In genomic region chr12:17289060-17289459, GRCm38 (mm10) we compare ENCODE assay signal across 22 mouse cellular contexts. TPM values are rescaled to one million over a fixed set of nuclear protein-coding genes. Genes with fewer than 3 reads are reported as not detected.
DNase-seq lines count a peak whose midpoint lies in the region; ATAC-seq and TF ChIP-seq lines count a peak whose summit lies in the region.
"Had no signal": no experiment of that assay in that cellular context is flagged by ENCODE, and none has a peak within 500 bp of the region (broad histone marks: within the 10 kb centered on the region; RNA-seq: fewer than 3 reads in every experiment).

No protein-coding gene starts in this region.

- no peak overlapping the region for H3K4me2 ChIP-seq in lung, postnatal 0 days (replicated peaks; ENCODE audit: low read depth, low read length)
- H3K4me2 ChIP-seq: embryonic facial prominence, embryonic 15.5 days; forebrain, embryonic 13.5 days; hindbrain, embryonic 13.5 days; kidney, embryonic 15.5 days; liver, embryonic 15.5 days; midbrain, embryonic 15.5 days had no signal

- no peak overlapping the region for H3K9ac ChIP-seq in lung, postnatal 0 days (replicated peaks; ENCODE audit: low read depth)
- H3K9ac ChIP-seq: embryonic facial prominence, embryonic 15.5 days; forebrain, embryonic 13.5 days; hindbrain, embryonic 13.5 days; kidney, embryonic 15.5 days; liver, embryonic 15.5 days; midbrain, embryonic 15.5 days had no signal

- peak overlapping the region; percentile 51; the same call in 1 of the 2 replicates for H3K27ac ChIP-seq in lung, postnatal 0 days (ENCODE audit: low read length)
- H3K27ac ChIP-seq: embryonic facial prominence, embryonic 15.5 days; forebrain, embryonic 13.5 days; hindbrain, embryonic 13.5 days; kidney, embryonic 15.5 days; liver, embryonic 15.5 days; midbrain, embryonic 15.5 days; stomach, postnatal 0 days had no signal

- no peak for TF ChIP-seq EP300 in lung, postnatal 0 days (IDR thresholded peaks at IDR 0.05)

- WGBS in lung, postnatal 0 days = 39% methylated on average over 2 of the region's 2 CpGs

- H3K4me3 ChIP-seq in lung, postnatal 0 days (ENCODE audit: low read depth, low read length) = no peak overlapping the region
- H3K4me3 ChIP-seq: embryonic facial prominence, embryonic 15.5 days; forebrain, embryonic 13.5 days; hindbrain, embryonic 13.5 days; kidney, embryonic 15.5 days; liver, embryonic 15.5 days; megakaryocyte, embryonic 14.5 days; midbrain, embryonic 15.5 days had no signal

- H3K36me3 ChIP-seq in lung, postnatal 0 days (ENCODE audit: insufficient read depth, low read length) = peaks cover 7% of the 10 kb centered on the region; the same call in 1 of the 2 replicates

- no peak for TF ChIP-seq CTCF in lung, postnatal 0 days (IDR thresholded peaks at IDR 0.05)

- no peaks in the 10 kb centered on the region for H3K9me3 ChIP-seq in lung, postnatal 0 days (ENCODE audit: low read length)
- H3K9me3 ChIP-seq: embryonic facial prominence, embryonic 15.5 days; forebrain, embryonic 13.5 days; hindbrain, embryonic 13.5 days; kidney, embryonic 15.5 days; liver, embryonic 15.5 days; megakaryocyte, embryonic 14.5 days; midbrain, embryonic 15.5 days had no signal

- ATAC-seq in lung, postnatal 0 days = no peak
- ATAC-seq in activated CD4-positive, CD25-positive, alpha-beta regulatory T cell, adult 4 months = no peak
- ATAC-seq: forebrain, embryonic 13.5 days had no signal

- DNase-seq in adrenal gland, adult 2 months = peak; percentile 72
- no peak for DNase-seq in adrenal gland, adult 18-20 months (ENCODE audit: low spot score in 2 of 2)
- peak; percentile 44 for DNase-seq in 3134 (ENCODE audit: extremely low read depth, insufficient read length, low spot score)
- peak; percentile 65 for DNase-seq in adrenal gland, postnatal 14 days
- peak; percentile 21 for DNase-seq in lung, postnatal 0 days (ENCODE audit: low spot score)
- no peak for DNase-seq in cerebellum, adult 9-10 months
- no peak for DNase-seq in gastrocnemius, postnatal 25 days
- DNase-seq: cerebellum, adult 8-10 months; gastrocnemius, postnatal 36 days; heart, postnatal 10 days; left cerebral cortex, postnatal 4 days; right cerebral cortex, postnatal 14 days had no signal

- no peaks in the 10 kb centered on the region for H3K27me3 ChIP-seq in lung, postnatal 0 days (replicated peaks; ENCODE audit: insufficient read depth, low read length)
- H3K27me3 ChIP-seq: embryonic facial prominence, embryonic 15.5 days; forebrain, embryonic 13.5 days; hindbrain, embryonic 13.5 days; kidney, embryonic 15.5 days; liver, embryonic 15.5 days; midbrain, embryonic 15.5 days had no signal

- H3K4me1 ChIP-seq in lung, postnatal 0 days (ENCODE audit: insufficient read depth, low read depth, low read length) = peaks cover 6% of the 10 kb centered on the region; the same call in 1 of the 2 replicates
- H3K4me1 ChIP-seq: forebrain, embryonic 13.5 days; hindbrain, embryonic 13.5 days; kidney, embryonic 15.5 days; liver, embryonic 15.5 days; midbrain, embryonic 15.5 days had no signal

RNA-seq across cellular contexts. Expression of gene Pdia6, which starts 22.7 kb away (rescaled TPM):
- 100 to 1,000 TPM; 153 to 218 TPM for total RNA-seq in adrenal gland, adult 2 months (2021)
- polyA plus RNA-seq in adrenal gland, adult 2 months (2012; rRNA removed) = 14.0 and 18.3 TPM in 2 replicates
- total RNA-seq in adrenal gland, adult 18-20 months (2021) = 100 to 1,000 TPM; 175 to 178 TPM
- total RNA-seq in adrenal gland, postnatal 14 days (2021) = 165 and 173 TPM in 2 replicates
- 249 and 298 TPM in 2 replicates for polyA plus RNA-seq in lung, postnatal 0 days (2015; fragmentation: Nextera tagmentation; extraction: Ambion mirVana)
- total RNA-seq in gastrocnemius, postnatal 25 days (2021) = 10 to 100 TPM; 51.2 to 55.1 TPM
- polyA plus RNA-seq in activated CD4-positive, CD25-positive, alpha-beta regulatory T cell, adult 4 months (2017; shearing (Covaris generic)) = 100 to 1,000 TPM; 136 to 209 TPM

RNA-seq across cellular contexts. Expression of gene Atp6v1c2, which starts 40.1 kb away (rescaled TPM):
- total RNA-seq in adrenal gland, adult 2 months (2021) = 1 to 10 TPM; 1.9 to 2.7 TPM
- 0.32 and 0.58 TPM in 2 replicates for polyA plus RNA-seq in adrenal gland, adult 2 months (2012; rRNA removed)
- 1 to 10 TPM; 1.4 to 2.1 TPM for total RNA-seq in adrenal gland, adult 18-20 months (2021)
- 1.6 and 3.6 TPM in 2 replicates for total RNA-seq in adrenal gland, postnatal 14 days (2021)
- 55.6 and 56.4 TPM in 2 replicates for polyA plus RNA-seq in lung, postnatal 0 days (2015; fragmentation: Nextera tagmentation; extraction: Ambion mirVana)
- total RNA-seq in gastrocnemius, postnatal 25 days (2021) = under 1 TPM in 1 of 2 experiments, not detected in 1; 0.21 TPM
- polyA plus RNA-seq in activated CD4-positive, CD25-positive, alpha-beta regulatory T cell, adult 4 months (2017; shearing (Covaris generic)) = under 1 TPM in 1 of 2 experiments, not detected in 1; 0.34 TPM
- total RNA-seq: gastrocnemius, postnatal 36 days; heart, postnatal 10 days had no signal
- polyA plus RNA-seq: liver, embryonic 15.5 days; spleen, adult 2 months had no signal

RNA-seq across cellular contexts. Expression of gene Nol10, which starts 59.2 kb away (rescaled TPM):
- 10 to 100 TPM; 16.9 to 17.7 TPM for total RNA-seq in adrenal gland, adult 2 months (2021)
- 3.2 and 4.2 TPM in 2 replicates for polyA plus RNA-seq in adrenal gland, adult 2 months (2012; rRNA removed)
- total RNA-seq in adrenal gland, adult 18-20 months (2021) = 10 to 100 TPM; 16.7 to 17.8 TPM
- total RNA-seq in adrenal gland, postnatal 14 days (2021) = 15.2 and 16.9 TPM in 2 replicates
- 7.4 and 7.9 TPM in 2 replicates for polyA plus RNA-seq in lung, postnatal 0 days (2015; fragmentation: Nextera tagmentation; extraction: Ambion mirVana)
- total RNA-seq in gastrocnemius, postnatal 25 days (2021) = 1 to 10 TPM; 6.3 to 7.4 TPM
- 10 to 100 TPM; 25.4 to 29.9 TPM for polyA plus RNA-seq in activated CD4-positive, CD25-positive, alpha-beta regulatory T cell, adult 4 months (2017; shearing (Covaris generic))

Comparison
In these comparisons a context has a peak if more than half of its experiments do, and no peak if none do; other contexts are left out.
1. DNase-seq: peak in adrenal gland, adult 2 months (single experiment), 3134 (single experiment), adrenal gland, postnatal 14 days (single experiment) and lung, postnatal 0 days (single experiment); none in adrenal gland, adult 18-20 months (0 of 2), cerebellum, adult 9-10 months (single experiment) and gastrocnemius, postnatal 25 days (single experiment).